Comparison of ENCODE assay signal across 8 mouse cellular contexts in genomic region chr5:3893459-3894293, GRCm38 (mm10). TPM values are rescaled to one million over a fixed set of nuclear protein-coding genes. Genes with fewer than 3 reads are reported as not detected.
DNase-seq lines count a peak whose midpoint lies in the region; ATAC-seq and TF ChIP-seq lines count a peak whose summit lies in the region.
"Not testable (repeated sequence)": the region's sequence is repeated elsewhere in the genome, so short reads cannot be mapped to it uniquely, and the experiment has no call there.

TSS of gene Mterf1a (minus strand) at chr5:3893933.

- not testable (repeated sequence) for H3K36me3 ChIP-seq in CH12.LX (replicated peaks in 1 of 2; ENCODE audit: control insufficient read depth in 1 of 2, insufficient read depth in 1 of 2, low read length in 1 of 2); forebrain, embryonic 12.5 days (replicated peaks); heart, embryonic 16.5 days (ENCODE audit: control insufficient read depth, insufficient read depth); kidney, postnatal 0 days (ENCODE audit: insufficient read depth, low read length); liver, embryonic 12.5 days; midbrain, postnatal 0 days (ENCODE audit: insufficient read depth, low read length); stomach, embryonic 14.5 days (ENCODE audit: control insufficient read depth, insufficient read depth, low read length)

- peaks cover 0 to 12% of the 10 kb centered on the region in 2 experiments; a peak in 2 of 4 replicates for H3K4me1 ChIP-seq in CH12.LX (ENCODE audit: control insufficient read depth in 1 of 2, insufficient read depth in 2 of 2)
- not testable (repeated sequence) for H3K4me1 ChIP-seq in forebrain, embryonic 12.5 days; heart, embryonic 16.5 days (ENCODE audit: control insufficient read depth, insufficient read depth, low read length); kidney, postnatal 0 days (replicated peaks; ENCODE audit: insufficient read depth, low read length); liver, embryonic 12.5 days; midbrain, postnatal 0 days (ENCODE audit: insufficient read depth, low read length); stomach, embryonic 14.5 days (ENCODE audit: control insufficient read depth, insufficient read depth, low read length)

- not testable (repeated sequence) for TF ChIP-seq EP300 in CH12.LX (IDR thresholded peaks at IDR 0.05; ENCODE audit: low read length)

- dilution Hi-C loops in CH12.LX (cut with MboI; ENCODE audit: extremely low pct_ligation_motif_present, extremely low pct_unique_long_range_greater_than_20kb, low sequenced_read_pairs): not testable (repeated sequence)

- not testable (repeated sequence) for H3K27me3 ChIP-seq in CH12.LX (replicated peaks); forebrain, embryonic 12.5 days; heart, embryonic 16.5 days (ENCODE audit: control insufficient read depth, insufficient read depth, low read length); kidney, postnatal 0 days (ENCODE audit: insufficient read depth, low read length); liver, embryonic 12.5 days (replicated peaks); midbrain, postnatal 0 days (ENCODE audit: insufficient read depth, low read length); stomach, embryonic 14.5 days (ENCODE audit: control insufficient read depth, insufficient read depth, low read length)

- peak within 1 kb of the TSS; percentile 82 for H3K4me2 ChIP-seq in CH12.LX (ENCODE audit: insufficient read depth, low read depth, poor library complexity, severe bottlenecking)
- H3K4me2 ChIP-seq in forebrain, embryonic 12.5 days: peak within 1 kb of the TSS; percentile 66
- H3K4me2 ChIP-seq in heart, embryonic 16.5 days (ENCODE audit: low read depth, low read length): peak within 1 kb of the TSS; percentile 86
- peak within 1 kb of the TSS; percentile 68 for H3K4me2 ChIP-seq in kidney, postnatal 0 days (ENCODE audit: low read length)
- peak within 1 kb of the TSS; percentile 71 for H3K4me2 ChIP-seq in liver, embryonic 12.5 days
- peak within 1 kb of the TSS; percentile 58 for H3K4me2 ChIP-seq in midbrain, postnatal 0 days (ENCODE audit: low read depth, low read length, poor library complexity, severe bottlenecking)
- peak within 1 kb of the TSS; percentile 62 for H3K4me2 ChIP-seq in stomach, embryonic 14.5 days (replicated peaks; ENCODE audit: low read depth, low read length)

- H3K9ac ChIP-seq in CH12.LX (ENCODE audit: insufficient read depth, low read depth): peak within 1 kb of the TSS; percentile 88
- H3K9ac ChIP-seq in forebrain, embryonic 12.5 days: peak within 1 kb of the TSS; percentile 55
- peak within 1 kb of the TSS; percentile 60 for H3K9ac ChIP-seq in heart, embryonic 16.5 days (ENCODE audit: low read length)
- peak within 1 kb of the TSS; percentile 47; the same call in 1 of the 2 replicates for H3K9ac ChIP-seq in kidney, postnatal 0 days (ENCODE audit: low read depth, low read length)
- peak within 1 kb of the TSS; percentile 74 for H3K9ac ChIP-seq in liver, embryonic 12.5 days
- H3K9ac ChIP-seq in midbrain, postnatal 0 days (replicated peaks; ENCODE audit: low read length, poor library complexity, severe bottlenecking): 0 out of 2 replicates have a peak within 1 kb of the TSS, but pooled peaks have one; percentile 33
- not testable (repeated sequence) for H3K9ac ChIP-seq in stomach, embryonic 14.5 days (replicated peaks; ENCODE audit: low read depth, low read length)

- H3K4me3 ChIP-seq in CH12.LX (replicated peaks in 1 of 3; ENCODE audit: low read depth in 2 of 3, low read length in 2 of 3, poor library complexity in 1 of 3): peak within 1 kb of the TSS; percentile 61 to 76 (median 68)
- peak within 1 kb of the TSS; percentile 41 for H3K4me3 ChIP-seq in forebrain, embryonic 12.5 days (replicated peaks)
- H3K4me3 ChIP-seq in heart, embryonic 16.5 days (ENCODE audit: low read length): peak within 1 kb of the TSS; percentile 58
- H3K4me3 ChIP-seq in kidney, postnatal 0 days (replicated peaks; ENCODE audit: low read depth, low read length): peak within 1 kb of the TSS; percentile 41
- H3K4me3 ChIP-seq in liver, embryonic 12.5 days: peak within 1 kb of the TSS; percentile 66
- peak within 1 kb of the TSS; percentile 37 for H3K4me3 ChIP-seq in midbrain, postnatal 0 days (ENCODE audit: low read depth, low read length)
- H3K4me3 ChIP-seq in stomach, embryonic 14.5 days (ENCODE audit: low read depth, low read length): peak within 1 kb of the TSS; percentile 41

- not testable (repeated sequence) for TF ChIP-seq POLR2A in CH12.LX (IDR thresholded peaks at IDR 0.05; ENCODE audit: low read depth, low read length)

- not testable (repeated sequence) for H3K9me3 ChIP-seq in CH12.LX (replicated peaks; ENCODE audit: low read length); forebrain, embryonic 12.5 days; heart, embryonic 16.5 days (replicated peaks; ENCODE audit: control insufficient read depth, low read length); kidney, postnatal 0 days (replicated peaks; ENCODE audit: low read length); liver, embryonic 12.5 days (replicated peaks); midbrain, postnatal 0 days (ENCODE audit: low read length); stomach, embryonic 14.5 days (ENCODE audit: control insufficient read depth, low read depth, low read length)

- H3K27ac ChIP-seq in CH12.LX (ENCODE audit: insufficient read depth, low read depth); forebrain, embryonic 12.5 days; heart, embryonic 16.5 days (ENCODE audit: low read length); kidney, postnatal 0 days; midbrain, postnatal 0 days (ENCODE audit: low read depth, low read length); stomach, embryonic 14.5 days (ENCODE audit: low read length): not testable (repeated sequence)
- H3K27ac ChIP-seq in liver, embryonic 12.5 days: 0 out of 2 replicates have a peak within 1 kb of the TSS, but pooled peaks have one; percentile 25

- peak; percentile 16 for DNase-seq in CH12.LX (ENCODE audit: extremely low read depth)
- not testable (repeated sequence) for DNase-seq in kidney, postnatal 0 days (ENCODE audit: low spot score); midbrain, postnatal 0 days (ENCODE audit: low spot score)

- not testable (repeated sequence) for H3K79me2 ChIP-seq in CH12.LX (replicated peaks; ENCODE audit: control insufficient read depth, extremely low read depth, insufficient read depth, poor library complexity, severe bottlenecking)

- TF ChIP-seq RAD21 in CH12.LX (IDR thresholded peaks at IDR 0.05; ENCODE audit: low read depth, low read length): not testable (repeated sequence)

- under 1% methylated on average over 10 of the region's 47 CpGs for whole genome bisulfite sequencing in forebrain, embryonic 12.5 days
- WGBS in heart, embryonic 16.5 days: 3% methylated on average over 6 of the region's 47 CpGs
- WGBS in kidney, postnatal 0 days: 0% methylated on average over 7 of the region's 47 CpGs
- 3% methylated on average over 10 of the region's 47 CpGs for WGBS in liver, embryonic 12.5 days (ENCODE audit: insufficient replicate concordance)
- 3% methylated on average over 6 of the region's 47 CpGs for WGBS in midbrain, postnatal 0 days
- under 1% methylated on average over 8 of the region's 47 CpGs for WGBS in stomach, embryonic 14.5 days

- TF ChIP-seq CTCF in CH12.LX (conservative IDR thresholded peaks at IDR 0.05 in 1 of 2, IDR thresholded peaks at IDR 0.05 in 1 of 2; ENCODE audit: low read depth in 2 of 2, low read length in 2 of 2): peak in 1 of 2 experiments; percentile 35; a peak in 1 of 4 replicates
- not testable (repeated sequence) for TF ChIP-seq CTCF in kidney, postnatal 0 days (IDR thresholded peaks at IDR 0.05; ENCODE audit: low read depth)
- TF ChIP-seq CTCF in midbrain, postnatal 0 days (IDR thresholded peaks at IDR 0.05): peak; percentile 26; the same call in 1 of the 2 replicates

- ATAC-seq in cerebellum, adult (ENCODE audit: insufficient number of reproducible peaks, low FRiP score, low TSS enrichment): peak; percentile 100
- peak; percentile 100 for ATAC-seq in forebrain, embryonic 12.5 days (ENCODE audit: low FRiP score)
- peak; percentile 100 for ATAC-seq in heart, embryonic 16.5 days (replicated peaks; ENCODE audit: extremely low read depth, insufficient read depth, low FRiP score)
- peak; percentile 99 for ATAC-seq in kidney, postnatal 0 days (replicated peaks; ENCODE audit: low FRiP score, low read depth)
- ATAC-seq in liver, embryonic 12.5 days: peak; percentile 100
- ATAC-seq in midbrain, postnatal 0 days (ENCODE audit: low FRiP score): peak; percentile 99
- peak; percentile 99 for ATAC-seq in stomach, embryonic 14.5 days (ENCODE audit: insufficient number of reproducible peaks, insufficient read depth, low FRiP score, low read depth)

- in situ Hi-C loops in CH12.LX (cut with MboI; ENCODE audit: low pct_ligation_motif_present, low pct_unique_long_range_greater_than_20kb, low sequenced_read_pairs): loop anchor here (25.0 kb wide), 1 partner anchor 294 kb away; the partner anchor contains the start of gene Mterf1b

RNA-seq across cellular contexts. Expression of gene Mterf1a, which starts in this region (rescaled TPM):
- total RNA-seq in CH12.LX (2012; rRNA removed) (11.0 and 11.7 TPM in 2 replicates), CH12.LX (2014; rRNA removed) (18.1 and 21.4 TPM in 2 replicates)
- polyA plus RNA-seq in CH12.LX (2012; ENCODE audit: insufficient read length, low read depth): 7.8 and 11.6 TPM in 2 replicates
- polyA plus RNA-seq in forebrain, embryonic 12.5 days (2016; fragmentation: Nextera tagmentation; extraction: Ambion mirVana): 9.3 and 12.5 TPM in 2 replicates
- 6.0 and 6.3 TPM in 2 replicates for polyA plus RNA-seq in heart, embryonic 16.5 days (2015; fragmentation: Nextera tagmentation; extraction: Ambion mirVana)
- 8.0 and 8.4 TPM in 2 replicates for polyA plus RNA-seq in kidney, postnatal 0 days (2015; fragmentation: Nextera tagmentation; extraction: Ambion mirVana)
- polyA plus RNA-seq in liver, embryonic 12.5 days (2016; fragmentation: Nextera tagmentation; extraction: Ambion mirVana): 6.8 and 7.6 TPM in 2 replicates
- 4.9 and 5.3 TPM in 2 replicates for total RNA-seq in midbrain, postnatal 0 days (2014; rRNA removed)
- 3.7 and 4.2 TPM in 2 replicates for polyA plus RNA-seq in midbrain, postnatal 0 days (2015; fragmentation: Nextera tagmentation; extraction: Ambion mirVana)
- polyA plus RNA-seq in stomach, embryonic 14.5 days (2014; fragmentation: Nextera tagmentation; extraction: Ambion mirVana): 9.9 and 10.1 TPM in 2 replicates
